Mouse (Mus musculus) gastrocnemius, postnatal 4 days (tissue): ENCODE results near the gene Rasd1. TPM values are rescaled to one million over a fixed set of nuclear protein-coding genes. Genes with fewer than 3 reads are reported as not detected.

Source experiments
- DNase-seq, 2 experiments: peaks; one replicate each; pipeline ENCODE4 v3.0.0; 2021 to 2022; ENCODE audit warnings: low spot score in 2 of 2, mixed read lengths in 2 of 2
- long read RNA-seq, 2 experiments: library from polyadenylated mRNA; stranded (forward); transcript quantifications; one replicate each; pipeline ENCODE4 v2.0.0; 2021
- total RNA-seq, 2 experiments: library from RNA; stranded (reverse); gene quantifications; 2 replicates each; pipeline ENCODE4 v1.2.3; 2021

Gene Rasd1
- total RNA-seq = 1 to 10 TPM; 2.2 to 3.4 TPM
- long read RNA-seq, experiment 1, partial matches to known transcripts = 0 of 4 reads
- long read RNA-seq, experiment 1, other reads (novel, unspliced or antisense) = 0 of 4 reads
- long read RNA-seq, experiment 2, partial matches to known transcripts = 1 of 3 reads
- long read RNA-seq, experiment 2, other reads (novel, unspliced or antisense) = 0 of 3 reads

- DNase-seq = peak in 1 of 2 experiments; percentile 67
These were observed at the start of gene Rasd1 for GRCm38 (mm10) chr11:59964818-59965217. TSS of gene Rasd1 (minus strand) at chr11:59964944.

GRCm38 (mm10) chr11:60011516-60011915, 46.8 kb upstream of the Rasd1 start:
- DNase-seq = no peak

- no peak for DNase-seq
These were observed 44.7 kb upstream of the Rasd1 start for GRCm38 (mm10) chr11:60009451-60009850.

DNA sequence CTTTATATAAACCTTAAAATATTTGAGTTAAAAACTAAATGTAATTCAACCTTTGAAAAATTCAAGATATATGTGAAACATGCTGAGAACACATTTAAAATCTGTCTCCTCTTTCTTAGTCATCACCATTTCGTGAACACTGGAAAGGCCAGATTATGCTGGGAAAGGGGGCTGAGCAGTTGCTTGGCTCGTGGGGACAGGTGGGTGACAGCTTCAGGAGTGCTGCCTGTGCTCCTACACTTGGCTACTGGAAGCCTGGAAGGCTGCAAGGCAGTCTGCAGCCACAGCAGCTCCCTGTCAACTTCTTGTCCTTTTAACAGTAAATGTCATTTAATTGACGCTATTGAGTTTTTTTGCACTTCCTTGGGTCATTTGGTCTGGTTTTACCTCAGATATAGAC, 41.1 kb upstream of the Rasd1 start:
- no peak for DNase-seq

- no peak for DNase-seq
These were observed 40.0 kb upstream of the Rasd1 start for GRCm38 (mm10) chr11:60004716-60005115.

DNA sequence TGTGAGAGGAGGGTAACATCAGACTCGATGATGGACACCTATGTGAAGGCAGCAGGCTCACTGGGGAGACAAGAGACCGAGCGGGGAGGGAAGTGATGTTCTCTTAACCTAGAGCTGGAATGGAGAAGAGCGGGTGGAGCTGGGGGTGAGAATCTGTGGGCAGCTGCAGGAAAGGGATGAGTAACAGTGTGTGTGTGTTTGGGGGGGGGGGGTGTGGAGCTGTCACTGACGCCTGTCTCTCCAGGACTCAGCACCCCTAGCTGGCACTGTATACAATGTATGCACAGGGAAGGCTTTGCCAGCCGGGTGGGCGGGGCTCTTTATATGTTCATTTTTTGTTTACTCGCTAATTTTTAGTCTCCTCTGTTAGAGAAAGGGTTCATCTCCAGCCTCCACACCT, 39.1 kb upstream of the Rasd1 start:
- no peak for DNase-seq

DNA sequence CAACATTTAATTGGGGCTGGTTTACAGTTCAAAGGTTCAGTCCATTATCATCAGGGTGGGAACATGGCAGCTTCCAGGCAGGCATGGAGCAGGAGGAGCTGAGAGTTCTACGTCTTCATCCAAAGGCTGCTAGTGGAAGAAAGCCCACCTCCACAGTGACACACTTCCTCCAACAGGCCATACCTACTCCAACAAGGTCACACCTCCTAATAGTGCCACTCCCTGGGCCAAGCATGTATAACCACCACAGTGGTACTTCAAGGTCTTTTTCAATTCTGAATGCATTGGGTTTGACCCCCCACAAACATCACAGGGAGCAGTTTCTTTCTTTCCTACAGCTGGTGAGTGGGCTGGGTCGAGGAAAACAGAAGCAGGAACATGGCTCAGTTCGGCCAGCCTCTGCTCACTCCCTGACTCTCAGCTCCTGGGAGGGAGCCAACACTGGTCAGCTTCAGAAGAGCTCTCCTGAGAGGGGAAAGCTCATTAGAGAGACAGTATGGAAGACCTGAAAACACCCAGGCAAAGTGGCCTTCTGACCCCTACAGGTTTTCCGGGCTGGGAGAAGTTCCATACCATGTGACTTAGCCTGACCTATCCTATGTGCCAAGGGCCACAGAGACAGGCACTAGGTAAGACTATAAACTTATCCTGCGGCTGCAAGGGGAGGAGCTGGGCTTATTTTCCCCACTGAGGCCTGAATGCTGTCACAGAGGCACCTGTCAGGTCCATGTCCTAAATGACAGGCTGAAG, 36.7 kb upstream of the Rasd1 start:
- DNase-seq = no peak

DNA sequence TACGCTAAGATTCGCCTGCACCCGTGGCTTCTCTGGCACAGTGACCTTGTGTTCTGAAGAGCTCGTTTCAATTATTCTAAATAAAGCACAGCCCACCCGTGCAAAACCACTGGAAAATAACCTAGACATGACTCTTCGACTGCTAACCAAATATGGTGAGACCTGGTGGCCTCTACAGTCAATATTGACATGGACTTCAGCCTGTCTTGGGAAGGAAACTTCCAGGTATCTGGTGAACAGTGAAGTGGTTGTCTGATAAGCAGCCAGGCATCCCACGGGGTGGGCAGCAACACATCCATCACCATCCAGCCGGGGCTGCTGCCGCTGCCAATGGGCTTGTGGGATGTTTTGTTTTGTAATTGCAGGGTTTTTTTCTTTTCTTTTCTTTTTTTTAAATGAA, 29.6 kb upstream of the Rasd1 start:
- no peak for DNase-seq

- DNase-seq = no peak
These were observed 26.6 kb upstream of the Rasd1 start for GRCm38 (mm10) chr11:59991365-59991764.

GRCm38 (mm10) chr11:59989406-59989805, 24.7 kb upstream of the Rasd1 start:
- no peak for DNase-seq

- no peak for DNase-seq
These were observed 13.1 kb upstream of the Rasd1 start for GRCm38 (mm10) chr11:59977831-59978230.

DNA sequence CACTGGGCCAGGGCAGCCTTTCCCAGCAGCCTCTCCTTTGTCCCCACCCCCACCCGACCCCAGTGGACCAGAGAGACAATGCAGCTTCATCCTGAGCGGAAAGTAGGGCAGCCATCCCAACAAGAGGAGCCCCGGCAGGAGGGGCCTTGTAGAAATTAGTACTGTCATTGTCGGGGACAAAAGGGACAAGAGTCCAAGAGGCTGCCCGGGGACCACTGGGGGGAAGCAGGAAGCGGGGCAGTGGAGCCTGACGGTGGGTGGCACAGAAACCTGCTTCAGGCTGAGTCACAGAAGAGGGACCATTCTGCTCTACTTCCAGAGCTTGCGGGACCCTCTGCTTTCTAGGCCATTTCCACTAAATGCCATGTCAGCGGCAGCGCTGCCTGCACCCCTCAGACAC, 10.5 kb upstream of the Rasd1 start:
- DNase-seq = no peak

GRCm38 (mm10) chr11:59973389-59973788, 8.6 kb upstream of the Rasd1 start:
- DNase-seq = no peak

GRCm38 (mm10) chr11:59971691-59972090, 6.9 kb upstream of the Rasd1 start:
- no peak for DNase-seq

- no peak for DNase-seq
These were observed 6.0 kb upstream of the Rasd1 start for GRCm38 (mm10) chr11:59970780-59971179.

DNA sequence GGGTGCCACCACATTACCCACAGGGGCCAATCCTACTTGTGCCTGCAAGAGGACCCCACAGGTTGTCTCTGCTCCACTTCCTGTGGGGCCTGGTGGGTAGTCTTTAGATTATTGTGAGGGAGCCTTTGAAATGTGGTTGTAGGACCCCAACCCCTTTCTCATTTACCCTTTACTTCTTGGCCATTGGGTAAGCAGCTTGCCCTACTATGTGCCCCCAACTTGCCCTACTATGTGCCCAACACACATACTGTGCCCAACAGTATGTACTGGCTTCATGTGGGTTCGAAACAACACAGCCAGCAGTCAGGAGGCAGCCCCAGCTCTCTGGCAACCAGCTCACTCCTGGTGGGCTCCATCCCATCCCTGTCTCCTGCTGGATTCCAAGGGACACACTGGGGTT, 3.0 kb upstream of the Rasd1 start:
- no peak for DNase-seq

DNA sequence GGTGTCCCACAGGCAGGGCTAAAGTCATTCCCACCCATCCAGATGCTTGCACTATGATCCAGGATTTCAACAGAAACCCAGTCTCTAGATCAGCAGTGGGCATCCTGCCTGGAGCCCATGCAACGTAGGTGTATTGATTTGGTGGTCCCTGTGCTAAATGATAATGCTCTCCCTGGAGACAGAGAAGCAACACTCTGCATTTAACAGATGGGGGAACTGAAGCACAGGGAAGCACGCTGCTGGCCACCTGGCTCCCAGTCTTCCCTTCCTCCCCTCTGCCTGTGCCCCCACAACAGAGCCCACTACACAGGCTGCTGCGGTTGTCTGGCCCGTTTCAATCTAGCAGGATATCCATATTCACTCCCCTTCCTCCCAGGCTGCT, 1.3 kb upstream of the Rasd1 start:
- no peak for DNase-seq

GRCm38 (mm10) chr11:59965227-59966101, 720 bp upstream of the Rasd1 start:
- DNase-seq = peak; percentile 56 to 79

- DNase-seq = no peak
These were observed 483 bp downstream of the Rasd1 start for GRCm38 (mm10) chr11:59964163-59964758.

DNA sequence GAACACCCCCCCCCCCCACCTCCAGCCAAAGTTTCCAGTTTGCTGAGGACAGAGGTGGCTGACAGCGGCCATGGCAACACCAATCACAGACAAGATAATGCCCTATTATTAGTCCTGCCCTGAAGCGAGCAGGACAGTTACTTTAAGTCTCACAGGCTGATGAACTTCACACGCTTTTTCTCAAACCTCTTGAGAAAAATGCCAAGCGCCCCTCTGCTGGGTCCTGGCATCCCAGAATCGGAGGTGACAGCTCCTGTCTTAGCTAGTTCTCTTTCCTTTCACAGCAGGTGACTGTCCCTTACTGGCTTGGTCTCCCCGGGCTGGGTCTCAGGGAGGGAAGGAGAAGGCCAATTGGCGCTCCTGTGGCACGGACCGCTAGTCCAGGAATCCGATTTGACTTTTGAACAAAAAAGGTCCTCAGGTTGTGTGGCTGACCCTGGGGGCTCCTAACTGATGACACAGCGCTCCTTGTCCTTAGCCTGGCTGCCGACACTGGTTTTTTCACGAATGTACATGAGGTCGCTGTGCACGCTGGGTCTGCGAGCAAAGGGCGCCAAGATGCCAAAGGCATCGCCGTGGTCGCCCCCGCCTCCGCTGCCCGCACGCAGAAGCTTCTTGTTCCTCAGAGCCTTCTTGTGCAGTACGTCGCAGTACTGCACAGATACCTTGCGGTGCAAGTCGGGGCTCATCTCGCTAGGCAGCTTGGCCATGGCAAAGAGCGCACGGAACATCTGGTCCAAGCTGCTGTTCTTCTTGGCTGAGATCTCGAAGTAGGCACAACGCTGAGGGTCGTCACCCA, 1.2 kb downstream of the Rasd1 start:
- DNase-seq = no peak

DNA sequence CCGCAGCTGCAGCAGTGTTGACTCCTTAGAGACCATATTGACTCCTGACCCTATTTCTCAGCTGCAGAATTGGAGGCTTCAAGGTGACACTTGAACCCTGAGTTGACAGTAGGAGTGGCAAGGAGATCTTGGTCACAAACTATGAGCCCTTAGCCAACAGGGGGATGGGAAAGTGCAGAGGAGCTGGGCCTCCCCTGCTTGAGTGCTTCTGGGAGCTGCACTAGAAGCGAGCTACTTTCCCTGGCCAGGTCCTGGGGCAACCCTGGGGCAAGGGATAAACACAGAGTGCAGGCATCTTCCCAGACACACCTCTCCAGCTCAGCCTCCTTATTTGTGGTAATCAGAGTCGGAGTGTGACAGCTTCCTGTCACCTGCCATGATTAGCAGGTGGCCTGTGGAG, 2.2 kb downstream of the Rasd1 start:
- DNase-seq = no peak
